Mouse (Mus musculus) testis, adult 2 months (tissue): Measurements from ENCODE around the gene Tmtc4. TPM values are rescaled to one million over a fixed set of nuclear protein-coding genes. Genes with fewer than 3 reads are reported as not detected.

ENCODE experiments used
- H3K27ac ChIP-seq: fragments of 200-500 bp; 2 replicates; pipeline ENCODE4 v1.5.1; 2012; ENCODE audit warnings: low read depth, low read length; ENCODE audit not compliant: control insufficient read depth, insufficient read depth
- H3K27me3 ChIP-seq: fragments of 200-500 bp; 2 replicates; pipeline ENCODE4 v1.6.1; 2012; ENCODE audit warnings: mild to moderate bottlenecking, low read length, moderate library complexity; ENCODE audit not compliant: control insufficient read depth, insufficient read depth
- H3K36me3 ChIP-seq: fragments of 200-500 bp; 2 replicates; pipeline ENCODE4 v1.6.1; 2012; ENCODE audit warnings: mild to moderate bottlenecking, low read length; ENCODE audit not compliant: control insufficient read depth, insufficient read depth
- H3K4me1 ChIP-seq: fragments of 200-500 bp; 2 replicates; pipeline ENCODE4 v1.6.1; 2012; ENCODE audit warnings: low read length; ENCODE audit not compliant: control insufficient read depth, insufficient read depth
- H3K4me3 ChIP-seq: fragments of 200-500 bp; 2 replicates; pipeline ENCODE4 v1.5.1; 2012; ENCODE audit warnings: low read depth, mild to moderate bottlenecking, low read length, moderate library complexity, mixed read lengths; ENCODE audit not compliant: control insufficient read depth
- CTCF ChIP-seq: fragments of 200-500 bp; IDR thresholded peaks from 2 replicates; pipeline ENCODE4 v1.5.1; 2012; ENCODE audit warnings: low read depth, mild to moderate bottlenecking, inconsistent platforms, low read length, moderate library complexity; ENCODE audit not compliant: control insufficient read depth, insufficient read depth, insufficient replicate concordance
- POLR2A ChIP-seq: fragments of 200-500 bp; IDR thresholded peaks from 2 replicates; pipeline ENCODE4 v1.6.1; 2012; ENCODE audit warnings: low read depth, mild to moderate bottlenecking, inconsistent platforms, low read length, moderate library complexity; ENCODE audit not compliant: control insufficient read depth
- polyA plus RNA-seq: library from polyadenylated mRNA; depleted of rRNA; stranded (reverse); fragments of >200 nt; gene quantifications from 2 replicates; pipeline ENCODE4 v1.2.3, GENCODE M21; 2012

Tmtc4 gene
- polyA plus RNA-seq, 1 experiment, result 10.4 TPM

GRCm38 (mm10) chr14:122902884-122903283 lies 81.0 kb downstream of the Tmtc4 start:
- no peak overlapping the region for H3K27ac ChIP-seq
- H3K27me3 ChIP-seq, result no peaks in the 10 kb centered on the region
- H3K36me3 ChIP-seq, result no peaks in the 10 kb centered on the region
- H3K4me3 ChIP-seq, result no peak overlapping the region
- TF ChIP-seq CTCF (no peak; the same call in 1 of the 2 replicates), POLR2A (no peak)
- no peaks in the 10 kb centered on the region for H3K4me1 ChIP-seq

DNA sequence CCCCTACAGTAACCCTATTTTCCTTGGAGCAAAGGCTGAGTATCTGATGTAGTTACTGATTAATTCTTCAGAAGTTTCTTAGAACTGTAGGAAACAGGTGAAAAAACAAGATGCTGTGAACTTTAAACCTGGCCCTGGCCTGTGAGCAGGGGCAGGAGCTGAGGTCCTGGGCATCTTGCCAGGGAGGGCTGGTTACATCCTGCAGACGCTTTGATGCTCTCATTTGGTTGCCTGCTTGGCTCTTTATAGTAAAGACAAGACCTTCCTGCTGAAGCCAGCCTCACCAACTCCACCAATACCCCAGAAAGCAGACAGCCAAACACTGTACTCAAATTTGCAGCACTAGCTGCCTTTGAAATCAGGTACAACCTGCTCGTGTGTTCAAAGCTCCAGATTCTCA lies 81.7 kb downstream of the Tmtc4 start:
- no peak for TF ChIP-seq POLR2A
- TF ChIP-seq CTCF, result no peak
- H3K4me3 ChIP-seq, result no peak overlapping the region
- no peaks in the 10 kb centered on the region for H3K36me3 ChIP-seq
- H3K27ac ChIP-seq, result no peak overlapping the region
- no peaks in the 10 kb centered on the region for H3K27me3 ChIP-seq
- no peaks in the 10 kb centered on the region for H3K4me1 ChIP-seq

GRCm38 (mm10) chr14:122901715-122902114 lies 82.1 kb downstream of the Tmtc4 start:
- Histone ChIP-seq H3K4me3 (no peak overlapping the region), H3K27me3 (no peaks in the 10 kb centered on the region), H3K4me1 (no peaks in the 10 kb centered on the region), H3K36me3 (no peaks in the 10 kb centered on the region), H3K27ac (no peak overlapping the region)
- no peak for TF ChIP-seq POLR2A
- TF ChIP-seq CTCF, result no peak

DNA sequence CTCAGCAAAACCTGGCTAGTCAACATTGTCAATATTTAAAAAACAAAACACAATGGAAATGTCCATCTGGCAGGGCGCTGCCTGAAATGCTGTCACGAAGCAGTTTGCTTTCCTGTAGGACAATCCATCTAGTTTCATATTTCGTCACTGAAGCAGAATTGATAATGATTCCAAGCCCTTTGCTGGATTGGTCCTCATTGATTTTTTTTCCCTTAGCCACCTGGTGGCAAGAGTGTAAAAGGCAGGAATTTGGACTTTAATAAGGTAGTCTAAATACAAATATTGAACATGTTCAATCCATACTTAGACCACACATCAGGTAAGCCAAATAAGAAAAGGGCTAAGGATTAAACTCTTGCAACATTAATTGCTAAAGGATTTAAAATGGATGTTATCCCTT lies 82.7 kb downstream of the Tmtc4 start:
- Histone ChIP-seq H3K4me3 (no peak overlapping the region), H3K4me1 (no peaks in the 10 kb centered on the region), H3K27me3 (no peaks in the 10 kb centered on the region), H3K36me3 (no peaks in the 10 kb centered on the region), H3K27ac (no peak overlapping the region)
- no peak for TF ChIP-seq CTCF
- TF ChIP-seq POLR2A, result no peak

DNA sequence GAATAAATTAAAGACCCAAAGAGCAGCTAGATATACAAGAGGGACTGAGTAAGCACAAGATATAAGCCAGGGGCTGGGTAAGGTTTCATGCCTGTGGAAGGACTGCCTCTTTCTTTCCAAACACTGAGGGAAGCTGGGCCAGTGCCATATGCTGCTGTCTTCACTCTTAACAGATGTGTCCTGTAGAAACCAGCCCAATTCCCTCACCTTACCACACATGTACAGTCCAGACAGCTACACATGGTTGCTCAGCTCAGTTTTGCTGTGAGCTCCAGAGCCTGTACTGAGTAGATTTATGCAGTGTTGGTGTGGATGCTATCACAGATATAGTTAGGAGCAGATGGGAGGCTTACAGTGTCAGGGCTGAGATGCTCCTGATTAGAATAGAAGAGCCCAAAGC lies 83.2 kb downstream of the Tmtc4 start:
- Histone ChIP-seq H3K27me3 (no peaks in the 10 kb centered on the region), H3K4me3 (no peak overlapping the region), H3K4me1 (no peaks in the 10 kb centered on the region), H3K36me3 (no peaks in the 10 kb centered on the region), H3K27ac (no peak overlapping the region)
- TF ChIP-seq POLR2A (no peak), CTCF (no peak)

DNA sequence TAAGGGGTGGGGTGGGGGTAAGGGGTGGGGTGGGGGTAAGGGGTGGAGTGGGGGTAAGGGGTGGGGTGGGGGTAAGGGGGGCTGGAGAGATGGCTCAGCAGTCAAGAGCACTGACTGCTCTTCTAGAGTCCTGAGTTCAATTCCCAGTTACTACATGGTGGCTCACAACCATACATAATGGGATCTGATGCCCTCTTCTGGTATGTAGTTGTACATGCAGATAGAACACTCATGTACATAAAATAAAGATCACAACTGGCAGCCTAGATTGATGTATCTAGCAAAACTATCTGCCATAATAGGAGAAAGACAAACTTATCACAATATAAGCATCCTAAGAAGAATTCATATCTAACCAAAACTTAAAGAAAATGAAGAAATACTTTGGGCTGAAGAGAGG lies 85.3 kb downstream of the Tmtc4 start:
- no peak for TF ChIP-seq POLR2A
- TF ChIP-seq CTCF, result no peak
- no peaks in the 10 kb centered on the region for H3K36me3 ChIP-seq
- H3K27me3 ChIP-seq, result no peaks in the 10 kb centered on the region
- no peak overlapping the region for H3K4me3 ChIP-seq
- H3K27ac ChIP-seq, result no peak overlapping the region
- no peaks in the 10 kb centered on the region for H3K4me1 ChIP-seq

GRCm38 (mm10) chr14:122896106-122896505 lies 87.7 kb downstream of the Tmtc4 start:
- no peak for TF ChIP-seq POLR2A
- no peak for TF ChIP-seq CTCF
- Histone ChIP-seq H3K36me3 (no peaks in the 10 kb centered on the region), H3K4me1 (no peaks in the 10 kb centered on the region), H3K27me3 (no peaks in the 10 kb centered on the region), H3K4me3 (no peak overlapping the region), H3K27ac (no peak overlapping the region)

- no peak for TF ChIP-seq POLR2A
- no peak for TF ChIP-seq CTCF
Observed at GRCm38 (mm10) chr14:122891470-122891968, 92.3 kb downstream of the Tmtc4 start.

More at GRCm38 (mm10) chr14:122891470-122891968, 92.3 kb downstream of the Tmtc4 start:
- Histone ChIP-seq H3K4me3 (no peak overlapping the region), H3K36me3 (no peaks in the 10 kb centered on the region), H3K27ac (no peak overlapping the region), H3K4me1 (no peaks in the 10 kb centered on the region), H3K27me3 (no peaks in the 10 kb centered on the region)
